Mouse (Mus musculus) midbrain, embryonic 15.5 days (tissue): ENCODE data around the gene Ska3. TPM values are rescaled to one million over a fixed set of nuclear protein-coding genes. Genes with fewer than 3 reads are reported as not detected.

Experiments used
- ATAC-seq: fragments of 200-750 bp; cut with Nextera tagmentation; replicated peaks from 2 replicates; pipeline ENCODE4 v1.8.0; 2017; ENCODE audit warnings: moderate TSS enrichment
- H3K27ac ChIP-seq: fragments of 300-500 bp; sonication (generic); 2 replicates; pipeline ENCODE4 v1.5.1; 2015; ENCODE audit warnings: mild to moderate bottlenecking, inconsistent platforms
- H3K27me3 ChIP-seq: fragments of 300-500 bp; sonication (generic); replicated peaks from 2 replicates; pipeline ENCODE4 v1.6.1; 2015; ENCODE audit warnings: inconsistent platforms
- H3K36me3 ChIP-seq: fragments of 300-500 bp; sonication (generic); replicated peaks from 2 replicates; pipeline ENCODE4 v1.6.1; 2015; ENCODE audit warnings: inconsistent platforms
- H3K4me1 ChIP-seq: fragments of 300-500 bp; sonication (generic); 2 replicates; pipeline ENCODE4 v1.6.1; 2015; ENCODE audit warnings: inconsistent platforms
- H3K4me2 ChIP-seq: fragments of 300-500 bp; sonication (generic); 2 replicates; pipeline ENCODE4 v1.6.1; 2015; ENCODE audit warnings: inconsistent platforms, mild to moderate bottlenecking, moderate library complexity
- H3K4me3 ChIP-seq: fragments of 300-500 bp; sonication (generic); 2 replicates; pipeline ENCODE4 v1.5.1; 2015; ENCODE audit warnings: mild to moderate bottlenecking, inconsistent platforms
- H3K9ac ChIP-seq: fragments of 300-500 bp; sonication (generic); 2 replicates; pipeline ENCODE4 v1.6.1; 2015; ENCODE audit warnings: mild to moderate bottlenecking, inconsistent platforms
- H3K9me3 ChIP-seq: fragments of 300-500 bp; sonication (generic); 2 replicates; pipeline ENCODE4 v1.6.1; 2016; ENCODE audit warnings: inconsistent platforms
- WGBS: fragments of 180-500 bp; shearing (Covaris S2); methylation state at CpG from one replicate; pipeline ENCODE4 v1.1.7; 2015; ENCODE audit warnings: mixed read lengths; 5-methylcytosine and 5-hydroxymethylcytosine counted together
- polyA plus RNA-seq: library from polyadenylated mRNA; unstranded; fragments of >200 nt; fragmentation: Nextera tagmentation; extraction: Ambion mirVana; gene quantifications from 2 replicates; pipeline ENCODE4 v1.2.1, GENCODE M21; 2015

Ska3 gene
- polyA plus RNA-seq, 1 experiment from 2014 or later = 6.9 TPM

GRCm38 (mm10) chr14:57844535-57844934, 18.6 kb upstream of the Ska3 start:
- no peak overlapping the region for H3K27ac ChIP-seq
- H3K4me3 ChIP-seq = no peak overlapping the region
- peaks cover 20% of the 10 kb centered on the region for H3K36me3 ChIP-seq
- H3K9ac ChIP-seq = no peak overlapping the region
- no peaks in the 10 kb centered on the region for H3K9me3 ChIP-seq
- no peaks in the 10 kb centered on the region for H3K27me3 ChIP-seq
- H3K4me1 ChIP-seq = no peaks in the 10 kb centered on the region
- no peak overlapping the region for H3K4me2 ChIP-seq
- WGBS = 91% methylated on average over 3 of the region's 3 CpGs
- ATAC-seq = no peak

- 94% methylated on average over 10 of the region's 10 CpGs for WGBS
- H3K36me3 ChIP-seq = peaks cover 23% of the 10 kb centered on the region
- no peak overlapping the region for H3K27ac ChIP-seq
- H3K27me3 ChIP-seq = no peaks in the 10 kb centered on the region
- no peak overlapping the region for H3K4me2 ChIP-seq
- no peak overlapping the region for H3K4me3 ChIP-seq
- H3K9ac ChIP-seq = no peak overlapping the region
- no peaks in the 10 kb centered on the region for H3K4me1 ChIP-seq
- H3K9me3 ChIP-seq = no peaks in the 10 kb centered on the region
- ATAC-seq = no peak
Observed at GRCm38 (mm10) chr14:57835157-57835556, 9.2 kb upstream of the Ska3 start.

GRCm38 (mm10) chr14:57833526-57833925, 7.5 kb upstream of the Ska3 start:
- H3K4me1 ChIP-seq = no peaks in the 10 kb centered on the region
- no peak overlapping the region for H3K4me3 ChIP-seq
- no peak for ATAC-seq
- no peak overlapping the region for H3K27ac ChIP-seq
- H3K4me2 ChIP-seq = no peak overlapping the region
- no peaks in the 10 kb centered on the region for H3K27me3 ChIP-seq
- H3K9ac ChIP-seq = no peak overlapping the region
- H3K36me3 ChIP-seq = peaks cover 19% of the 10 kb centered on the region
- H3K9me3 ChIP-seq = no peaks in the 10 kb centered on the region
- 98% methylated on average over 2 of the region's 2 CpGs for WGBS

GRCm38 (mm10) chr14:57827284-57827683, 1.3 kb upstream of the Ska3 start:
- Histone ChIP-seq H3K4me3 (peak overlapping the region; percentile 72), H3K9ac (peak overlapping the region; percentile 84), H3K4me2 (peak overlapping the region; percentile 63), H3K27ac (peak overlapping the region; percentile 90), H3K9me3 (no peaks in the 10 kb centered on the region), H3K27me3 (no peaks in the 10 kb centered on the region), H3K36me3 (no peaks in the 10 kb centered on the region), H3K4me1 (peaks cover 18% of the 10 kb centered on the region)
- ATAC-seq = no peak
- 75% methylated on average over 1 of the region's 1 CpGs for WGBS

GRCm38 (mm10) chr14:57820839-57821238, 5.1 kb downstream of the Ska3 start:
- WGBS = 90% methylated on average over 4 of the region's 4 CpGs
- H3K36me3 ChIP-seq = no peaks in the 10 kb centered on the region
- no peaks in the 10 kb centered on the region for H3K9me3 ChIP-seq

GRCm38 (mm10) chr14:57811844-57812243, 14.1 kb downstream of the Ska3 start:
- Histone ChIP-seq H3K4me2 (no peak overlapping the region), H3K27me3 (no peaks in the 10 kb centered on the region), H3K9ac (no peak overlapping the region), H3K36me3 (peaks cover 4% of the 10 kb centered on the region; the same call in 1 of the 2 replicates), H3K4me1 (no peaks in the 10 kb centered on the region), H3K27ac (no peak overlapping the region), H3K4me3 (no peak overlapping the region), H3K9me3 (no peaks in the 10 kb centered on the region)
- 95% methylated on average over 5 of the region's 5 CpGs for WGBS
- ATAC-seq = no peak

More at GRCm38 (mm10) chr14:57820839-57821238, 5.1 kb downstream of the Ska3 start:
- Histone ChIP-seq H3K9ac (no peak overlapping the region), H3K4me2 (no peak overlapping the region), H3K4me3 (no peak overlapping the region), H3K27me3 (no peaks in the 10 kb centered on the region), H3K27ac (no peak overlapping the region), H3K4me1 (peaks cover 4% of the 10 kb centered on the region)
- no peak for ATAC-seq

GRCm38 (mm10) chr14:57810886-57811285, 15.1 kb downstream of the Ska3 start:
- Histone ChIP-seq H3K27ac (no peak overlapping the region), H3K4me3 (no peak overlapping the region), H3K4me1 (no peaks in the 10 kb centered on the region), H3K9me3 (no peaks in the 10 kb centered on the region), H3K27me3 (no peaks in the 10 kb centered on the region), H3K9ac (no peak overlapping the region), H3K36me3 (peaks cover 6% of the 10 kb centered on the region), H3K4me2 (no peak overlapping the region)
- ATAC-seq = no peak
- 96% methylated on average over 2 of the region's 2 CpGs for whole genome bisulfite sequencing

GRCm38 (mm10) chr14:57808558-57808957, 17.4 kb downstream of the Ska3 start:
- WGBS = 78% methylated on average over 5 of the region's 5 CpGs
- no peak for ATAC-seq
- no peak overlapping the region for H3K9ac ChIP-seq
- H3K4me3 ChIP-seq = no peak overlapping the region
- H3K27me3 ChIP-seq = no peaks in the 10 kb centered on the region
- no peak overlapping the region for H3K4me2 ChIP-seq
- H3K9me3 ChIP-seq = no peaks in the 10 kb centered on the region
- H3K36me3 ChIP-seq = peaks cover 28% of the 10 kb centered on the region
- no peak overlapping the region for H3K27ac ChIP-seq
- H3K4me1 ChIP-seq = no peaks in the 10 kb centered on the region

GRCm38 (mm10) chr14:57803731-57804130, 22.3 kb downstream of the Ska3 start:
- Histone ChIP-seq H3K4me2 (no peak overlapping the region), H3K27ac (no peak overlapping the region), H3K36me3 (peaks cover 39% of the 10 kb centered on the region), H3K9ac (no peak overlapping the region), H3K4me3 (no peak overlapping the region), H3K9me3 (no peaks in the 10 kb centered on the region), H3K4me1 (peaks cover 21% of the 10 kb centered on the region), H3K27me3 (no peaks in the 10 kb centered on the region)
- WGBS = 91% methylated on average over 4 of the region's 4 CpGs
- ATAC-seq = no peak

GRCm38 (mm10) chr14:57797991-57798931, 27.7 kb downstream of the Ska3 start, which contains the start of gene Sap18:
Gene Sap18, plus strand, starts transcription at chr14:57798180.
- Histone ChIP-seq H3K4me1 (peaks cover 21% of the 10 kb centered on the region), H3K36me3 (peaks cover 11% of the 10 kb centered on the region; the same call in 1 of the 2 replicates), H3K4me2 (peak within 1 kb of the TSS; percentile 58), H3K4me3 (peak within 1 kb of the TSS; percentile 89), H3K9ac (peak within 1 kb of the TSS; percentile 90), H3K27ac (peak within 1 kb of the TSS; percentile 85), H3K9me3 (no peaks in the 10 kb centered on the region), H3K27me3 (no peaks in the 10 kb centered on the region)
- under 1% methylated on average over 95 of the region's 99 CpGs for WGBS
- peak; percentile 98 for ATAC-seq

GRCm38 (mm10) chr14:57797551-57797950, 28.4 kb downstream of the Ska3 start:
- Histone ChIP-seq H3K9me3 (no peaks in the 10 kb centered on the region), H3K4me2 (peak overlapping the region; percentile 58), H3K27ac (peak overlapping the region; percentile 85), H3K36me3 (peaks cover 4% of the 10 kb centered on the region; the same call in 1 of the 2 replicates), H3K27me3 (no peaks in the 10 kb centered on the region), H3K4me1 (peaks cover 21% of the 10 kb centered on the region), H3K4me3 (peak overlapping the region; percentile 89), H3K9ac (peak overlapping the region; percentile 51)
- WGBS = 13% methylated on average over 7 of the region's 7 CpGs
- ATAC-seq = peak; percentile 80

- WGBS = 79% methylated on average over 4 of the region's 4 CpGs
- H3K4me1 ChIP-seq = no peaks in the 10 kb centered on the region
- no peak overlapping the region for H3K4me2 ChIP-seq
- ATAC-seq = no peak
- H3K4me3 ChIP-seq = no peak overlapping the region
- H3K27me3 ChIP-seq = no peaks in the 10 kb centered on the region
- H3K36me3 ChIP-seq = no peaks in the 10 kb centered on the region
- H3K9ac ChIP-seq = no peak overlapping the region
- H3K27ac ChIP-seq = no peak overlapping the region
- H3K9me3 ChIP-seq = no peaks in the 10 kb centered on the region
Observed at GRCm38 (mm10) chr14:57791171-57791570, 34.8 kb downstream of the Ska3 start.
